ENCODE assay signal across 21 mouse cellular contexts in the genomic region with DNA sequence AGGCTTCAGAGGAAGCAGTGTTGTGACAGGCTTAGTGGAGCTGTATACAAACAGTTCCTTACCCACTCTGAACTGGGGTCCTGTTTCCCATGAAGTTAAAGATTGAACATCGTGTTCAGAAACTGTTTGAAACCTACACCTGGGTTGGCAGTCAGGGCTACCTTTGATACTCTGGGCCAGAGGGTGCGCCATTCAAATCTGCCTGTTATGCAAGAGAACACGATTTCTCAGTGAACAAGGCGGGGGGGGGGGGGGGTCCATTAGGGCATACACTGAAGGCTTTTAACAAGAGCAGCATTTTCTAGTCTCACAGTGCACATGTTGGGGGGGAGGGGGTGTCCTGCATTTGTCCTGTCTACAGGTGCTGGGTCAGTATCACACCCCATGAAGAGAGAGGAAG. TPM values are rescaled to one million over a fixed set of nuclear protein-coding genes. Genes with fewer than 3 reads are reported as not detected.
DNase-seq lines count a peak whose midpoint lies in the region; ATAC-seq and TF ChIP-seq lines count a peak whose summit lies in the region.
"Had no signal": no experiment of that assay in that cellular context is flagged by ENCODE, and none has a peak within 500 bp of the region (broad histone marks: within the 10 kb centered on the region; RNA-seq: fewer than 3 reads in every experiment).

No protein-coding gene starts in this region.

- H3K4me1 ChIP-seq in hindbrain, embryonic 12.5 days, result peaks cover 11% of the 10 kb centered on the region
- H3K4me1 ChIP-seq in hindbrain, postnatal 0 days (ENCODE audit: insufficient read depth, low read length), result peaks cover 5% of the 10 kb centered on the region
- peaks cover 24% of the 10 kb centered on the region for H3K4me1 ChIP-seq in liver, embryonic 12.5 days
- peaks cover 6% of the 10 kb centered on the region for H3K4me1 ChIP-seq in liver, embryonic 11.5 days (replicated peaks; ENCODE audit: control insufficient read depth, insufficient read depth, low read length)

- TF ChIP-seq CTCF in hindbrain, postnatal 0 days (IDR thresholded peaks at IDR 0.05; ENCODE audit: low read depth), result no peak

- no peak overlapping the region for H3K4me3 ChIP-seq in hindbrain, embryonic 12.5 days
- H3K4me3 ChIP-seq in hindbrain, postnatal 0 days (ENCODE audit: low read length), result no peak overlapping the region
- H3K4me3 ChIP-seq in liver, embryonic 12.5 days, result no peak overlapping the region; the same call in 1 of the 2 replicates
- no peak overlapping the region for H3K4me3 ChIP-seq in liver, embryonic 11.5 days (ENCODE audit: low read depth, low read length)
- H3K4me3 ChIP-seq: embryonic facial prominence, embryonic 15.5 days had no signal

- H3K36me3 ChIP-seq in hindbrain, embryonic 12.5 days, result peaks cover 34% of the 10 kb centered on the region
- peaks cover 35% of the 10 kb centered on the region for H3K36me3 ChIP-seq in hindbrain, postnatal 0 days (ENCODE audit: insufficient read depth, low read length)
- peaks cover 52% of the 10 kb centered on the region for H3K36me3 ChIP-seq in liver, embryonic 12.5 days
- H3K36me3 ChIP-seq in liver, embryonic 11.5 days (ENCODE audit: control insufficient read depth, insufficient read depth, low read length), result peaks cover 31% of the 10 kb centered on the region

- WGBS in hindbrain, embryonic 12.5 days, result 93% methylated on average over 4 of the region's 4 CpGs
- WGBS in hindbrain, postnatal 0 days, result 76% methylated on average over 4 of the region's 4 CpGs
- 70% methylated on average over 4 of the region's 4 CpGs for WGBS in liver, embryonic 12.5 days (ENCODE audit: insufficient replicate concordance)
- 82% methylated on average over 4 of the region's 4 CpGs for WGBS in liver, embryonic 11.5 days

- H3K9me3 ChIP-seq in hindbrain, embryonic 12.5 days (replicated peaks), result no peaks in the 10 kb centered on the region
- H3K9me3 ChIP-seq in hindbrain, postnatal 0 days (ENCODE audit: low read length), result no peaks in the 10 kb centered on the region
- no peaks in the 10 kb centered on the region for H3K9me3 ChIP-seq in liver, embryonic 12.5 days (replicated peaks)
- no peaks in the 10 kb centered on the region for H3K9me3 ChIP-seq in liver, embryonic 11.5 days (ENCODE audit: control insufficient read depth, low read length)
- H3K9me3 ChIP-seq: embryonic facial prominence, embryonic 15.5 days; forebrain, embryonic 15.5 days; hindbrain, embryonic 10.5 days; limb, embryonic 15.5 days had no signal

- H3K4me2 ChIP-seq in hindbrain, embryonic 12.5 days (replicated peaks), result no peak overlapping the region
- H3K4me2 ChIP-seq in hindbrain, postnatal 0 days (ENCODE audit: low read depth, low read length), result no peak overlapping the region
- H3K4me2 ChIP-seq in liver, embryonic 12.5 days, result peak overlapping the region; percentile 94; the same call in 1 of the 2 replicates
- H3K4me2 ChIP-seq in liver, embryonic 11.5 days, result no peak overlapping the region
- H3K4me2 ChIP-seq: heart, embryonic 11.5 days had no signal

- no peak overlapping the region for H3K27ac ChIP-seq in hindbrain, embryonic 12.5 days
- no peak overlapping the region for H3K27ac ChIP-seq in hindbrain, postnatal 0 days
- H3K27ac ChIP-seq in liver, embryonic 12.5 days, result no peak overlapping the region
- no peak overlapping the region for H3K27ac ChIP-seq in liver, embryonic 11.5 days (ENCODE audit: low read depth, low read length)
- H3K27ac ChIP-seq: embryonic facial prominence, embryonic 15.5 days; forebrain, embryonic 15.5 days; hindbrain, embryonic 10.5 days; limb, embryonic 15.5 days; macrophage had no signal

- no peaks in the 10 kb centered on the region for H3K27me3 ChIP-seq in hindbrain, embryonic 12.5 days
- H3K27me3 ChIP-seq in hindbrain, postnatal 0 days (ENCODE audit: insufficient read depth, low read length), result no peaks in the 10 kb centered on the region
- H3K27me3 ChIP-seq in liver, embryonic 12.5 days (replicated peaks), result no peaks in the 10 kb centered on the region
- no peaks in the 10 kb centered on the region for H3K27me3 ChIP-seq in liver, embryonic 11.5 days (replicated peaks; ENCODE audit: control insufficient read depth, insufficient read depth, low read length)
- H3K27me3 ChIP-seq: embryonic facial prominence, embryonic 15.5 days; forebrain, embryonic 15.5 days; limb, embryonic 15.5 days had no signal

- no peak for DNase-seq in hindbrain, postnatal 0 days (ENCODE audit: low spot score)
- no peak for DNase-seq in liver, embryonic 11.5 days (ENCODE audit: low spot score)
- peak; percentile 40 to 75 for DNase-seq in kidney, postnatal 25 days
- DNase-seq in yolk sac, embryonic 10.5 days (ENCODE audit: low spot score), result peak; percentile 22
- DNase-seq: adrenal gland, postnatal 14 days; cerebellum, adult 2 months; cerebellum, postnatal 36 days; embryo, embryonic 11 days; gastrocnemius, postnatal 10 days; heart, postnatal 10 days; left cerebral cortex, postnatal 4 days had no signal

- no peak for ATAC-seq in hindbrain, embryonic 12.5 days (ENCODE audit: low FRiP score)
- ATAC-seq in hindbrain, postnatal 0 days, result no peak
- ATAC-seq in liver, embryonic 12.5 days, result no peak
- ATAC-seq in liver, embryonic 11.5 days (replicated peaks; ENCODE audit: low FRiP score), result no peak
- ATAC-seq in inflammation-experienced regulatory T-cells, adult 6 months, result no peak
- ATAC-seq: CD4-positive, CD25-positive, alpha-beta regulatory T cell, adult 4 months; forebrain, embryonic 15.5 days had no signal

- H3K9ac ChIP-seq in hindbrain, embryonic 12.5 days, result peak overlapping the region; percentile 13; the same call in 1 of the 2 replicates
- no peak overlapping the region for H3K9ac ChIP-seq in hindbrain, postnatal 0 days (replicated peaks; ENCODE audit: low read length)
- no peak overlapping the region for H3K9ac ChIP-seq in liver, embryonic 12.5 days
- H3K9ac ChIP-seq in liver, embryonic 11.5 days (ENCODE audit: low read depth, low read length), result no peak overlapping the region
- H3K9ac ChIP-seq: embryonic facial prominence, embryonic 15.5 days; limb, embryonic 15.5 days had no signal

RNA-seq across cellular contexts. Expression of gene Coa6, which starts 1.8 kb away (rescaled TPM):
- 39.5 and 43.2 TPM in 2 replicates for polyA plus RNA-seq in hindbrain, embryonic 12.5 days (2016; fragmentation: Nextera tagmentation; extraction: Ambion mirVana)
- 20.9 and 27.5 TPM in 2 replicates for total RNA-seq in hindbrain, postnatal 0 days (2014; rRNA removed)
- polyA plus RNA-seq in hindbrain, postnatal 0 days (2015; fragmentation: Nextera tagmentation; extraction: Ambion mirVana), result 48.9 and 57.2 TPM in 2 replicates
- 39.6 and 42.7 TPM in 2 replicates for polyA plus RNA-seq in liver, embryonic 12.5 days (2016; fragmentation: Nextera tagmentation; extraction: Ambion mirVana)
- 57.4 and 57.9 TPM in 2 replicates for polyA plus RNA-seq in liver, embryonic 11.5 days (2014; fragmentation: Nextera tagmentation; extraction: Ambion mirVana)
- 10 to 100 TPM; 43.4 to 59.4 (median 48.4) TPM for polyA plus RNA-seq in inflammation-experienced regulatory T-cells, adult 6 months (2017; shearing (Covaris generic))

RNA-seq across cellular contexts. Expression of gene Tarbp1, which starts 50.7 kb away (rescaled TPM):
- polyA plus RNA-seq in hindbrain, embryonic 12.5 days (2016; fragmentation: Nextera tagmentation; extraction: Ambion mirVana), result 2.6 and 2.8 TPM in 2 replicates
- 5.0 and 7.6 TPM in 2 replicates for total RNA-seq in hindbrain, postnatal 0 days (2014; rRNA removed)
- polyA plus RNA-seq in hindbrain, postnatal 0 days (2015; fragmentation: Nextera tagmentation; extraction: Ambion mirVana), result 1.2 TPM in 2 replicates
- polyA plus RNA-seq in liver, embryonic 12.5 days (2016; fragmentation: Nextera tagmentation; extraction: Ambion mirVana), result 3.3 and 3.4 TPM in 2 replicates
- polyA plus RNA-seq in liver, embryonic 11.5 days (2014; fragmentation: Nextera tagmentation; extraction: Ambion mirVana), result 4.7 and 4.9 TPM in 2 replicates
- polyA plus RNA-seq in inflammation-experienced regulatory T-cells, adult 6 months (2017; shearing (Covaris generic)), result 1 to 10 TPM; 1.9 to 3.8 (median 3.2) TPM

Comparison
In these comparisons a context has a peak if more than half of its experiments do, and no peak if none do; other contexts are left out.
1. DNase-seq: peak in kidney, postnatal 25 days (2 of 2) and yolk sac, embryonic 10.5 days (single experiment); none in hindbrain, postnatal 0 days (single experiment) and liver, embryonic 11.5 days (single experiment).